Mouse (Mus musculus): ENCODE results near the gene Foxp4. TPM values are rescaled to one million over a fixed set of nuclear protein-coding genes. Genes with fewer than 3 reads are reported as not detected.

Gene Foxp4
- polyA plus RNA-seq, 1 experiment from 2014 or later: 49.9 TPM

DNA sequence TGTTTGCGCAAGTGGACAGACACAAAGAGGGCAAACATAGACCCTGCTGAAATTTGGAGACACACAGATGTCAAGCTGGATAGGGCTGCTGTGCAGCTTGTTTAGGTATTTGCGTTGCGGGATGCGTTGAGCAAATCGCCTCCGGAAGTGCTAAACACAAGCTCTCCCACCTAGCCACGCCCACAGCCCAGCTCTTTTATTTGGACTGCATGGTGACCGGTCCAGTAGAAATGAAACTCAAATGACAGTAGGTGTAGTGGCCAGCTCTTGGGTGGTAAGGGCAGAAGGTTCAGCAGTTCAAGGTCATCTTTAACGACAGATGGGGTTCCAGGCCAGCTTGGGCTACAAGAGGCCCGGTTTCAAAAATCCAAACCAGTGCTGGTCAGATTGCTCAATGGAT is 1.5 kb upstream of the Foxp4 start:
- no peaks in the 10 kb centered on the region for H3K27me3 ChIP-seq
- no peak for ATAC-seq

DNA sequence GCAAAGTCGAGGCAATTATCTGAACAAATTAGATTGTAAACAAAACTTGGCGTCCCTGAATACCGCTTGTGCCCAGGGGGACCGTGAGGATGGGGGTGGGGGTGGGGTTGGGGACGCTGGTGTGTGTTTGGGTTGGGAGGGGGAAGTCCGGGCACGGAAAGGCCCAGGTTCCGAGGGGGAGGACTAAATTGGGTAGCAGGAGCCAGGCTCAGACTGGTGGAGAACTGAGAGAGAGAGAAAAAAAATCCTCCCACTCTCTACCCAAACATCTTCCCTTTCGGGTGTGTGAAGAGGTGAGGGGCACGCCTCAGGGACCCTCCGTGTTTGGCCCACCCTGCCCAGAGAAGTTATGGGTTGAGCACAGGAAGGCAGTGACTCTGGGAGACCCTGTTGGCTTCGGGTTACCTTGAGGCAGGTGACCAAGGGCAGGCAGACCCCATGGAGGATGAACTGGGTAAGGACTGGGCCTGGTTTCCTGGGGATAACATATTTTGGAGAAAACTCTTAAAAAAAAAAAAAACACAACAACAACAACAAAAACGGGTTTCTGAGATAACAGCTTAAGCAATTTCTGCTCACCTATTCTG is 988 bp upstream of the Foxp4 start:
- ATAC-seq: no peak
- CTCF ChIA-PET: interaction anchor here (1.2 to 1.4 kb wide), 2 partner anchors 15 to 176 kb away, joined by 3 read pairs; no protein-coding TSS in a partner anchor
- in situ Hi-C loops (cut with MboI; ENCODE audit: low pct_unique_long_range_greater_than_20kb): no loop called here
- no peak for DNase-seq (ENCODE audit: low read depth, low spot score)
- POLR2A ChIA-PET: interaction anchor here (0.6 kb wide), 1 partner anchor 16 kb away, joined by 3 read pairs; no protein-coding TSS in a partner anchor
- no peaks in the 10 kb centered on the region for H3K27me3 ChIP-seq
- TF ChIP-seq CTCF (IDR thresholded peaks at IDR 0.05): no peak

More for the DNA sequence above, 1.5 kb upstream of the Foxp4 start:
- ChIA-PET POLR2A (interaction anchor here (0.6 to 1.1 kb wide), 2 partner anchors 15 to 32 kb away, joined by 3 read pairs; no protein-coding TSS in a partner anchor), CTCF (interaction anchor here (1.2 to 1.4 kb wide), 2 partner anchors 15 to 175 kb away, joined by 3 read pairs; no protein-coding TSS in a partner anchor)
- no peak for TF ChIP-seq CTCF (IDR thresholded peaks at IDR 0.05)
- in situ Hi-C loops (cut with MboI; ENCODE audit: low pct_unique_long_range_greater_than_20kb): no loop called here
- no peak for DNase-seq (ENCODE audit: low read depth, low spot score)

DNA sequence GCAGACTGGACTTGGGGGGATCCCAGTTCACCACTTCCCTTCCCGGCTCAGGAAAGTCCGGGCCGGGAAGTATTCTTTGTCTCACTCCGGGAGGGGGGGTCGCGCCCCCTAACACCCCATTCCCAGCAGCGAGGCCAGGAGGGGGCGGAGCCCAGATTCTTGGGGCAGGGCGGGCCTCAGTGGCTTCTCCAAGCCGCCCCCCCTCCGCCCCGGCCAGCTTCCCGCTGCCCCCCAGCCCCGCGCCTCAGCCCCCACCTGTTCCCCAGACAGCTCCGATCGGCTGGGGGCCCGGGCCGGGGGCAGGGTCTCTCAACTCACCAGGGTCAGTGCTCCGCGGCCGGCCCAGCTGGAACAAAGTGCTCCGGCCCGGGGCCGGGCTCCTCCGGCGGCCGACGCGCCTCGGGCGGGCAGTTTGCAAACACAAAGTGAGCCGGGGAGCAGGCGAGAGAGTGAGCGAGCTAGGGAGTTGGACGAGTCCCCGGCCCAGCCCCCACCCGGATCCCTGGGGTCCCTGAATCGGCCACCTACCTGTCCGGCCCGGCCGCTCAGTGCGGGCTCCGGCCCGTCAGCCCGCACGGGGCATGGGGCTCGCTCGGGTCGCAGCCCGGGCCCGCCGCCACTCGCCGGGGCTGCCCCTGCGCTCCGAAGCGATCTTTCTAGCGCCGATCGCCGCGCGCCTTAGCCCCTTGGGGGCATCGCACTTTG is 615 bp downstream of the Foxp4 start:
- no peak for DNase-seq (ENCODE audit: low read depth, low spot score)
- no peaks in the 10 kb centered on the region for H3K27me3 ChIP-seq
- in situ Hi-C loops (cut with MboI; ENCODE audit: low pct_unique_long_range_greater_than_20kb): no loop called here
- ChIA-PET CTCF (no interaction called here), POLR2A (interaction anchor here (1.0 to 1.5 kb wide), 3 partner anchors 16 to 35 kb away, joined by 3 to 5 read pairs (median 3); no protein-coding TSS in a partner anchor)
- peak; percentile 33 for ATAC-seq
- TF ChIP-seq CTCF (IDR thresholded peaks at IDR 0.05): no peak

DNA sequence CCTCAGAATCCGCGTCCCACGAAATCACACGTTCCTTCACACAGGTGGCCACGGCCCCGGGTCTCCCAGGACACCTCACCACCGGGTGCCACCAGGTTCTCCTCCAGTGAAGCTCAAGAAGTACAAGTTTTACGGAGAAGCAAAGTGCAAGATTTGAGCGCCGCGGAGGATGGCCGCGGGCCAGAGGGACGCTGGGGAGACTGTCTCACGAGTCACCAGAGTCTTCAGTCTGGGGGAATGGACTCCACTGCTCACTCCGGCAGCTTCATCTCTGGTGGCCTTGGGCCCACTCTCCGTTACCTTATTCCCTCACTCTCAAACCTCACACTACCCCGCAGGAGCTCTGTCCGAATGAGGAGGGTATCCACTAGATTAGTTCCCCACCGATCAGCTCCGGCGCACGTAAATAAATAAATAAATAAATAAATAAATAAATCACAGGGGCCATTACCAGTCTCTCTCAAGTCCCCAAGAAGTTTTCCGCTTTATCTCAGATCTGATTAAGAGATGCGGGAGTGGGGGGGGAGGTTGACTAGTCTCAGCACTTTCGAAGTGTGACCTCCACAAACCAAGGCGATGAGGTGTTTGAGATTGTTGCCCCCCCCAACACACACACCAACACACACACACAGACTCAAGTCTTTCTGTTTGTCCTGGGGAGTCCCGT is 1.3 kb downstream of the Foxp4 start:
- in situ Hi-C loops (cut with MboI; ENCODE audit: low pct_unique_long_range_greater_than_20kb): no loop called here
- no peak for DNase-seq (ENCODE audit: low read depth, low spot score)
- no peak for ATAC-seq
- no peak for TF ChIP-seq CTCF (IDR thresholded peaks at IDR 0.05)
- POLR2A ChIA-PET: interaction anchor here (0.6 to 1.5 kb wide), 2 partner anchors 32 to 34 kb away, joined by 3 to 4 read pairs; no protein-coding TSS in a partner anchor
- no peaks in the 10 kb centered on the region for H3K27me3 ChIP-seq
- CTCF ChIA-PET: no interaction called here

DNA sequence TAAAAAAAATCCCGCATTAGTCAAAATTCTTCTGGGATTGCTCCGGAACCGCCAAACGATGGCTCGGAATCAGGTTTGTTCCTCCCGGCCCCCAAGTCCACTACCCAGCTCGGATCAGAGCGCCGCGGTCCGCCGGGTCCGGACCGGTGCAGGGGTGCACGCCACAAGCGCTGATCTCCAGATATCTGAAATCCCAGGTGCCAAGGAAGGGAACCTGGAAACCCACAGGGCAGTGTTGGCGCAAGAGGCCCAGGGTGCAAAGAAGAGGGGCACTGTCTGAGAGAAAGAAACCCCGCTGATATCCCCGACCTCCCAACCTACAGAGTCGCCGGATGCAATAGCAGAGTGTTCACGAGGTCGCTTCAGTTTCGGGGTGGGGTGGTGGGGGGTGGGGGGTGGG is 1.9 kb downstream of the Foxp4 start:
- ChIA-PET CTCF (no interaction called here), POLR2A (interaction anchor here (1.5 kb wide), 1 partner anchor 34 kb away, joined by 3 read pairs; no protein-coding TSS in a partner anchor)
- H3K27me3 ChIP-seq: no peaks in the 10 kb centered on the region
- TF ChIP-seq CTCF (IDR thresholded peaks at IDR 0.05): no peak
- DNase-seq (ENCODE audit: low read depth, low spot score) (no peak), ATAC-seq (no peak)
- in situ Hi-C loops (cut with MboI; ENCODE audit: low pct_unique_long_range_greater_than_20kb): no loop called here

DNA sequence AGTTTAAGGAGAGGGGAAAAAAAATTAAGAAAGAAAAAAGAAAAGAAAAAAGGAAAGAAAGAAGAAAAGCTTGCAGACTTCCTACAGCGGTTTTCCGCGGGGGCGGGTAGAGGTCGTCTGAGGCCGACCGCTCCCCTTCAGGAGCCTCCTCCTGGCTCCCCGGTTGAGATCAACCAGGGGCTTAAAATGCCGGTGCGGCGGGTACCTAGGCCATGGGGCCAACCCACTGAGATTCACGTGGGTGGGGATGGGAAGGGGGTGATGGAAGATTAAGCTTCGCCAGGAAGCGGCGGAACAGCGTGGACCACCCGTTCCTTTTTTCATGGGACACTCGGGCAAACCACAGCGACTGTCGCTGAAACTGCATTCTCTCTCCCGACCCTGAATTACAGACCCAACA is 2.3 kb downstream of the Foxp4 start:
- ATAC-seq: no peak
- CTCF ChIA-PET: no interaction called here

DNA sequence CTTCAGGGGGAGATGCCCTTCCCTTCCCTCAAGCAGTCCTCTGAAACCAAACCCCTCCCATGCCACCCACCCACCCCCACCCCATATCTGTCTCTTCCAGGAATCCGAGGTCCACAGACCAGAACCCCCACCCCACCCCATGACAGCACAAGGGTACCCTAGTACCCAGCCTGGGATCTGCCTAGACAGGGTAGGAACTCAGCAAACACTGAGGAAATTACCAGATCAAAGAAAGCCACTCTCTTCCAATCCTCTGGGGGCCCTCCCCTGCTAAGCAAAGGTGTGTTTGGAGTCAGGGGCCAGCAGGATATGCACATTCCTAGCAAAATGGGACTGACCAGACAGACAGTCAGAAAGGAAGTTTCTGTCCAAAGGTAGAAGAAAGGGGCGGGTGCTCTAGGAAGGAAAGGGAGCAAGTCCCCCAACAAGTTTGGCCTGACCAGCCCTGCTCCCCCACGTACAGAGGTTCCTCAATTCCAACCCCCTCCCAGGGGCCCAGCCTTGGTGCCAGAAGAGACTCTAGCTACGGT is 3.2 kb downstream of the Foxp4 start:
- ChIA-PET POLR2A (no interaction called here), CTCF (no interaction called here)
- no peaks in the 10 kb centered on the region for H3K27me3 ChIP-seq
- no peak for TF ChIP-seq CTCF (IDR thresholded peaks at IDR 0.05)
- DNase-seq (ENCODE audit: low read depth, low spot score) (no peak), ATAC-seq (no peak)
- in situ Hi-C loops (cut with MboI; ENCODE audit: low pct_unique_long_range_greater_than_20kb): no loop called here

More for the DNA sequence above, 2.3 kb downstream of the Foxp4 start:
- DNase-seq (ENCODE audit: low read depth, low spot score): no peak
- POLR2A ChIA-PET: interaction anchor here (1.5 kb wide), 1 partner anchor 33 kb away, joined by 3 read pairs; no protein-coding TSS in a partner anchor
- in situ Hi-C loops (cut with MboI; ENCODE audit: low pct_unique_long_range_greater_than_20kb): no loop called here
- TF ChIP-seq CTCF (IDR thresholded peaks at IDR 0.05): no peak
- H3K27me3 ChIP-seq: no peaks in the 10 kb centered on the region

DNA sequence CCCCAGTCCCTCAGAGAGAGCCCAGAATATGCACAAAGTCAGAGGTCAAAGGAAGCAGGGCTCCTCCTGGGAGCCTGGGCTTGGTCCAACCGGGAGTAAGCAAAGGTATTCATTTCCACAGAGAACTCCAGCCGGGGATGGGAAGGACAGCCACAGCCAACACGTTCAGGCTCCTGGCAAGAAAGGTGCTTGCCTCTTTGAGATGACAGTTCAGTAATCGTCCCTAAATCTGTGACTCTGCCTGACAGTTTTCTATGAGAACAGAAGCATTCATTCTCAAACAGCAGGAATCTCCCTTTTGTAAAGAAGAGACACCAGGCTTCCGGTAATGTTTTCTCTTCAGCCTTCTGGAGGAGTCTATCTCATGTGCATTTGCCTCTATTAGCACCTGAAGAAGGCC is 4.6 kb downstream of the Foxp4 start:
- no peak for ATAC-seq
- CTCF ChIA-PET: no interaction called here
- TF ChIP-seq CTCF (IDR thresholded peaks at IDR 0.05): no peak
- H3K27me3 ChIP-seq: no peaks in the 10 kb centered on the region
- POLR2A ChIA-PET: no interaction called here
- no peak for DNase-seq (ENCODE audit: low read depth, low spot score)
- in situ Hi-C loops (cut with MboI; ENCODE audit: low pct_unique_long_range_greater_than_20kb): no loop called here

DNA sequence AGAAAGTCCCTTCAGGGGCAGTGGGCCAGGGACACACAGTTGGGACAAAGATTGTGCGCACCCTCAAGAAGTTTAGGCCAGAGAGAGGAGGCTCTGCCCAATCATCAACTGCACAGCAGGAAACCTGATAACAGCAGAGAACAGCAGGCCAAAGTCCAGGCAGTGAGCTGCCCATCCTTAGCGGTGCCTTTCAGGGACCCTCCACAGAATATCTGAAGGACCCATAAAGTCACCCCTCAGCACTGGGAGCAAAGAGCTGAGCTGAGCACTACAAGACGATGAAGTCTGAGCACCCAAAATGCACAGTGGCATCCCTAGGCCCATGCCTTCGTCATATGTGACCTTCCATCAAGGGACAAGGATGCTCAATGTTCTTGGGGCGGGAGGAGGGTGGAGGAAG is 6.5 kb downstream of the Foxp4 start:
- H3K27me3 ChIP-seq: no peaks in the 10 kb centered on the region
- in situ Hi-C loops (cut with MboI; ENCODE audit: low pct_unique_long_range_greater_than_20kb): no loop called here
- DNase-seq (ENCODE audit: low read depth, low spot score): no peak
- TF ChIP-seq CTCF (IDR thresholded peaks at IDR 0.05): no peak
- POLR2A ChIA-PET: no interaction called here
- no peak for ATAC-seq
- CTCF ChIA-PET: no interaction called here

DNA sequence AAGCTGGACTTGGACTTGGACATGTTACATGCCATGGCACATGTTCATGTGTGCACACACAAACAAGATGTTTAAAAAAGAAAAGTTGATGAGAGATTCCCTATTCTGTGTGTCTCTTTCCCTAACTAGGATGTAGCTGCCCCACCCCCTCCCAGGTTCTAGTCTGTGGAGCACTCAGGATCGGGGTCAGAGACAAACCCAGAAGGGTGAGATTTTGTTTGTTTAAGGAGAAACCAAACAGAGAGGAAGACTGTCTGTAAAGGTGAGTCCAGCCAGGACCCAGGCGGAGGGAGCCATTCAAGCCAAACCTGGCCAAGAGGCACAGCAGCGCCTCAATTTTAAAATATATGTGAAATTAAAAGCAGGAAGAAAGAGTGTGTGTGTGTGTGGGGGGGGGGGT is 7.2 kb downstream of the Foxp4 start:
- CTCF ChIA-PET: no interaction called here
- in situ Hi-C loops (cut with MboI; ENCODE audit: low pct_unique_long_range_greater_than_20kb): no loop called here
- ATAC-seq (no peak), DNase-seq (ENCODE audit: low read depth, low spot score) (no peak)
- H3K27me3 ChIP-seq: no peaks in the 10 kb centered on the region
- POLR2A ChIA-PET: no interaction called here
- TF ChIP-seq CTCF (IDR thresholded peaks at IDR 0.05): no peak
